Mouse (Mus musculus) cerebellum, postnatal 4 days (tissue): ENCODE measurements around the gene Carmil1.
A peak's percentile ranks its signal among the peaks of the same experiment; 100 is the strongest.

Experiments used
- DNase-seq, 2 experiments: peaks; one replicate each; pipeline ENCODE4 v3.0.0; 2022; ENCODE audit warnings: low spot score in 2 of 2, mixed read lengths in 1 of 2

Carmil1 gene

GRCm38 (mm10) chr13:24260751-24261591 is 19.6 kb downstream of the Carmil1 start:
- no peak for DNase-seq

GRCm38 (mm10) chr13:24257809-24258208 is 22.8 kb downstream of the Carmil1 start:
- no peak for DNase-seq

- DNase-seq: peak in 1 of 2 experiments; percentile 38
Observed at GRCm38 (mm10) chr13:24253989-24254388, 26.6 kb downstream of the Carmil1 start.

GRCm38 (mm10) chr13:24253551-24253950 is 27.0 kb downstream of the Carmil1 start:
- DNase-seq: no peak

GRCm38 (mm10) chr13:24251236-24251635 is 29.4 kb downstream of the Carmil1 start:
- DNase-seq: no peak

GRCm38 (mm10) chr13:24247928-24248327 is 32.7 kb downstream of the Carmil1 start:
- no peak for DNase-seq

- no peak for DNase-seq
Observed at GRCm38 (mm10) chr13:24247441-24247840, 33.2 kb downstream of the Carmil1 start.

- no peak for DNase-seq
Observed at GRCm38 (mm10) chr13:24246266-24246665, 34.3 kb downstream of the Carmil1 start.

- no peak for DNase-seq
Observed at GRCm38 (mm10) chr13:24244613-24245012, 36.0 kb downstream of the Carmil1 start.

GRCm38 (mm10) chr13:24243964-24244363 is 36.6 kb downstream of the Carmil1 start:
- DNase-seq: no peak

- DNase-seq: no peak
Observed at GRCm38 (mm10) chr13:24242429-24243106, 38.0 kb downstream of the Carmil1 start.

GRCm38 (mm10) chr13:24241201-24241600 is 39.4 kb downstream of the Carmil1 start:
- no peak for DNase-seq

- DNase-seq: no peak
Observed at GRCm38 (mm10) chr13:24240430-24240829, 40.2 kb downstream of the Carmil1 start.

- no peak for DNase-seq
Observed at GRCm38 (mm10) chr13:24238456-24239120, 42.0 kb downstream of the Carmil1 start.

- no peak for DNase-seq
Observed at GRCm38 (mm10) chr13:24236736-24237135, 43.9 kb downstream of the Carmil1 start.

- no peak for DNase-seq
Observed at GRCm38 (mm10) chr13:24232750-24233149, 47.8 kb downstream of the Carmil1 start.

- no peak for DNase-seq
Observed at GRCm38 (mm10) chr13:24231746-24232483, 48.7 kb downstream of the Carmil1 start.

- no peak for DNase-seq
Observed at GRCm38 (mm10) chr13:24231146-24231545, 49.4 kb downstream of the Carmil1 start.

- no peak for DNase-seq
Observed at GRCm38 (mm10) chr13:24230541-24231095, 50.0 kb downstream of the Carmil1 start.

- no peak for DNase-seq
Observed at GRCm38 (mm10) chr13:24223425-24224201, 57.0 kb downstream of the Carmil1 start.
